Mouse (Mus musculus) 3T3-L1 (cell line): ENCODE measurements around the gene Echdc2.

Experiments
- DNase-seq: peaks from one replicate; pipeline ENCODE4 v3.0.0-alpha.2; 2015; ENCODE audit warnings: low read depth, low spot score

The Echdc2 gene

DNA sequence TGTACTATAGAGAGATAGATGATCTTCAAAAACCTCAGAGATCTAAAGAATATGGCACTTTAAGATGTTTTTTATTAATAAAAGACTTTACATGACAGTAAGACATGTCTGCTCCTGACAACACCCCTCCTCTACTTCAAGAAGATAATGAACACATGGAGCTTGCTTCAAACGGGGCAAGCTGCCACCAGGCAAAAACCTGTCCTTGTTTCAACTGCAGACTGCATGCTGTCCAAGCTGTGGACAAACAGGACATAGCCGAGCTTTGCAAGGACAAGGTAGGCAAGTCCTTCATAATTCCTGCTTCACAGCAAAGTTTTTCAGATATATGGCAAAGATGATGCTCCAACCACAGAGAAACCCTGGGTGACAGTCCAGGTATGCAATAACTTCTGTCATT lies 34.0 kb downstream of the Echdc2 start:
- no peak for DNase-seq

DNA sequence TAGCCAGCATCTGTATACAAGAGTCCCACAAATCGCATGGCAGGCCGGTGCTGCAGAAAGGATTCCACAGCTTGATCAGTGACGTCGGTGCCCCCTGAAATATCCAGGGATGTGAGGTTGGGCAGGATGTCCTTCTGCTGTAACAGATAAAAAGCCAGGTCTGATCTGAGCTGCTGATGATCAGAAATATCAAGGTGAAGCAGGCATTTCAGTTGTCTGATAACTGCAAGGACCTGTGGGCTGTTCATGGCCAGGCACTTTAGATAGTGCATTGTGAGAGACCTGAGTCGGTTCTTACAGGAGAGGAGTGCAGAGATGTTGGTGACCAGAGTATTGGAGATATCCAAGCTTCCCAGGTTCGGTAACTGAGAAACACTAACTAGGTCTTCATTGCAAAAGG lies 39.4 kb downstream of the Echdc2 start:
- DNase-seq, result no peak

DNA sequence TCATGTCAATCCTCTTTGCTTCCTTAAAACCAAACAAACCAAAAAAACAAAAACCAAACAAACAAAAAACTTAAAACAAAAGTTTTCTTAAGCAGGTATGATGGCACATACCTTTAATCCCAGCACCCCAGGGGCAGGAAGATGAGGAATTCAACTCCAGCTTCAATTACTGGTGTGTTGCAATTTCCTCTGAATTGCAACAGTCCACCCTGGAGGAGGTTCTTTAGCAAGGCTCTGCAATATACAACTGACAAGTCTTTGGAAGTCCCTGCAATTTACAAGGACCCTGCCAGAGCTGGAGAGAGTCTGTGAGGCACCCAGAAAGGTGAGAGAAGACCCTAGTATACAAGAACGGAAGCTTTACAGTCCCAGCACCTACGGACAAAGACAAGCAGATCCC lies 47.8 kb downstream of the Echdc2 start:
- no peak for DNase-seq

DNA sequence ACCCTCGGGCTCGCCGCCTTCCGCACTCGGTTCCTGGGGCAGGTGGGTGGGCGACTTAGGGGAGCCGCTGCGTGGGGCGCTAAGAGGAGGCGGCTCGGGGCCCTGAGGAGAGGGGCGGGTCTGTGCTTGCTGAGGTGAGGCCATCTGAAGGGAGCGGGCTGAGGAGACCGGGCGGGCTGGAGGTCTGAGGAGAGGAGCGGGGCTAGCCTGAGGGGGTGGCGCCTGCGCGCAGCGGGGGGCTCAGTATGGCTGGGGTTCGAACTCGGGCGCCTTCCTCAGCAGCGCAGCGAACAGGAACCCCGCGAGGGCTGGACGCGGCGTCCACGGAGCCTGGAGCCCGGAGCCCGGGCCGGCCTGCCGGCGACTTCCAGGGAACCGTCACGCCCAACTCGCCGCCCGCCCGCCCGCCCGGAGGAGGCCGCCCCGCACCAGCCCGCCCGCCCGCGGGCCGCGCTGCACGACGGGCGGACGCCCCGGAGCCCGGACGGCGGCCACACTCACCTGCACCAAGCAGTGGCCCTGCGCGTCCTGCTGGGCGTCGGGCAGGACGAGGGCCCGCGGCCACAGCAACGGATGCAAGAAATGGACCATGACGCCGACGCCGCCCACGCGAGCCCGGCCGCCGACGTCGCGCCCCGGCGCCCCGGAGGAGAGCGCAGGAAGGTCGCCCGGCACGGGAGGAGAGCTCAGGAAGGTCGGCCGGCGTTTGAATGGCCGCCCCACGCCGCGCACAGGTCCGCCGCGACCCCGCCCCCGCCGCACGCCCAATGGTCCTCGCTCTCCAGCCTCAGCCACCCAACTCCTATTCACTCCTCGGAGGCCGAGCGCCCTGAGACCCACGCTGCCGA lies 52.3 kb downstream of the Echdc2 start, which contains the start of gene Zyg11a:
TSS of gene Zyg11a (minus strand) at position 717 of the 848 bp plus-strand sequence.
- DNase-seq, result no peak

DNA sequence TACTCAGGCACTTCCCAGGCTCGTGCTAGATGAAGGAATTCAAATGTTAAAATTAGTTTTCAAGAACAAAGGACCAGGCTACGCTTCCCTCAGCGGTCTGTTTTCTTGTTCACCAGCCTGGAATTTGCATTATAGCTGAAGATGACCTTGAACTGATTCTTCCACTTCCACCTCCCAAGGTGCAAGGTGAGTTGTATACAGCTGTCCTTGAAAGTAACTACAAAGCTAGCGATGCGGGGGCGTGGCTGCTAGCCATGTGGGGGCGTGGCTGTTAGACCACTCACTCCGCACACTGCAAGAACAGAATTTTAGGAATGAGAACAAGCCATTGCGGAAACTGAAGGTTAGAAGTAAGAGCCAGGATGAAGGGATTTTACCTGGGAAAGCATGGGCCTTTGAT lies 53.8 kb downstream of the Echdc2 start:
- DNase-seq, result no peak

DNA sequence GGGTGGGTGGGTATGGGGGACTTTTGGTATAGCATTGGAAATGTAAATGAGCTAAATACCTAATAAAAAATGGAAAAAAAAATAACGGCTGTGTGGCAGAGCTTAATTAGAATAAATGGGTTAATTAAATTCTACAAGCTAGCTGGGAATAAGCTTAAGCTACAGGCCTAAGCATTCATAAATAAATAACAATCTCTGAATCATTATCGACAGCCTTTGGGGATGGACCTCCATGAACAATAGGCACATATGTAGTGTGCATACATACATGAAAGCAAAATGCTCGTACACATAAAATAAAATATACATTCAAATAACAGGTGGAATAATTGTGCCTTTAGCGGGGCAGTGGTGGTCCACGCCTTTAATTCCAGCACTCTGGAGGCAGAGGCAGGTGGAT lies 57.3 kb downstream of the Echdc2 start:
- no peak for DNase-seq

DNA sequence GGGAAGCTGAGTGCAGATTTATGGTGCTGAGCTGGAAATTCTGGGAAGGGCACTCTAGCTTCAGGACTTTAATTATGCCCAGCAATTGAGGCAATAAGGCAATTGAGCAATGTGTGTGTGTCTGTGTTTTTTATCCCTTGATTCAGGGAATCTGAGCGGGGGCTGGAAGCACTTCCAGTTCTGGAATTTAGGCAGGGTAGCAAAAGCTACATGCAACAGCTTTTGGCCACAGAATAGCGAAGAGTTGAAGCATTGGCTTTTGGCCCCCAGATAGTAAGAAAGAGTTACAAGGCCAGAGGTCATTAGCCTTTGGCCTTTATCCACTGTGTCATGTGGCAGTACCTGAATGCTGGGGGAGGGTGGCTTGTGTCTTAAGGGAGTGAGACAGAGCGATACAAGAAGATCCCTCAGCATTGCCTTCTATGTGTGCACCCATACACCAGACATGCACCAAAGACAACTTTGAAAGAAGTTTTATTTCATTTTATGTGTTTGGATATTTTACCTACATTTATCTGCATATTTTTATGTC lies 60.2 kb downstream of the Echdc2 start:
- DNase-seq, result no peak
